Mouse (Mus musculus) left cerebral cortex, postnatal 14 days (tissue): ENCODE measurements around the gene Snorc. TPM values are rescaled to one million over a fixed set of nuclear protein-coding genes. Genes with fewer than 3 reads are reported as not detected.
"Not testable (repeated sequence)": the region's sequence is repeated elsewhere in the genome, so short reads cannot be mapped to it uniquely, and the experiment has no call there.

Experiments
- DNase-seq, 2 experiments: peaks; one replicate each; pipeline ENCODE4 v3.0.0; 2021 to 2022; ENCODE audit warnings: low spot score in 2 of 2, mixed read lengths in 1 of 2
- intact Hi-C: fragments of 180-260 bp; cut with DNase I; formaldehyde crosslinking; loops from one replicate; pipeline ENCODE4 v1.15.1; 2025
- long read RNA-seq, 2 experiments: library from polyadenylated mRNA; stranded (forward); transcript quantifications; one replicate each; pipeline ENCODE4 v2.0.0; 2021
- total RNA-seq, 2 experiments: library from RNA; stranded (reverse); gene quantifications; 2 replicates each; pipeline ENCODE4 v1.2.3; 2021

Gene Snorc
- total RNA-seq = 1 to 10 TPM in 1 of 2 experiments, under 1 TPM in 1; 0.82 to 1.1 TPM
- long read RNA-seq, experiment 1, partial matches to known transcripts = 0 of 1 reads
- long read RNA-seq, experiment 1, other reads (novel, unspliced or antisense) = 0 of 1 reads
- long read RNA-seq, experiment 2 = 0 reads

- intact Hi-C loops = not testable (repeated sequence)
- peak in 1 of 2 experiments; percentile 21 for DNase-seq
Measured at GRCm38 (mm10) chr1:87469971-87470370, at the start of gene Snorc. TSS of gene Snorc (plus strand) at chr1:87470271.

GRCm38 (mm10) chr1:87435125-87435524, 34.9 kb upstream of the Snorc start:
- intact Hi-C loops = no loop called here
- DNase-seq = no peak

- intact Hi-C loops = no loop called here
- DNase-seq = no peak
Measured at GRCm38 (mm10) chr1:87436583-87436982, 33.5 kb upstream of the Snorc start.

GRCm38 (mm10) chr1:87447183-87448104, 22.6 kb upstream of the Snorc start:
- intact Hi-C loops = loop anchor here (5.0 to 10.0 kb wide), 2 partner anchors 310 to 487 kb away; partner anchors contain the start of gene Atg16l1

GRCm38 (mm10) chr1:87449432-87449831, 20.6 kb upstream of the Snorc start:
- intact Hi-C loops = loop anchor here (5.0 to 10.0 kb wide), 2 partner anchors 308 to 485 kb away; partner anchors contain the start of gene Atg16l1
- DNase-seq = no peak

More at GRCm38 (mm10) chr1:87447183-87448104, 22.6 kb upstream of the Snorc start:
- peak; percentile 66 to 75 for DNase-seq

GRCm38 (mm10) chr1:87456425-87456824, 13.6 kb upstream of the Snorc start:
- no peak for DNase-seq
- intact Hi-C loops = no loop called here

- DNase-seq = no peak
- intact Hi-C loops = no loop called here
Measured at GRCm38 (mm10) chr1:87458045-87458444, 12.0 kb upstream of the Snorc start.

GRCm38 (mm10) chr1:87459856-87460255, 10.2 kb upstream of the Snorc start:
- intact Hi-C loops, DNase-seq: not testable (repeated sequence)

- intact Hi-C loops = no loop called here
- no peak for DNase-seq
Measured at GRCm38 (mm10) chr1:87467469-87467868, 2.6 kb upstream of the Snorc start.

GRCm38 (mm10) chr1:87468321-87468720, 1.8 kb upstream of the Snorc start:
- peak in 1 of 2 experiments; percentile 54 for DNase-seq
- intact Hi-C loops = no loop called here

- peak in 1 of 2 experiments; percentile 33 for DNase-seq
- intact Hi-C loops = no loop called here
Measured at GRCm38 (mm10) chr1:87471914-87472313, 1.8 kb downstream of the Snorc start.

- DNase-seq = no peak
Measured at GRCm38 (mm10) chr1:87472576-87472975, 2.5 kb downstream of the Snorc start.

GRCm38 (mm10) chr1:87475076-87475895, 5.2 kb downstream of the Snorc start:
- intact Hi-C loops = no loop called here
- DNase-seq = peak; percentile 73 to 90

More at GRCm38 (mm10) chr1:87472576-87472975, 2.5 kb downstream of the Snorc start:
- intact Hi-C loops = no loop called here

- DNase-seq = no peak
- intact Hi-C loops = no loop called here
Measured at GRCm38 (mm10) chr1:87482546-87482945, 12.5 kb downstream of the Snorc start.

- intact Hi-C loops = no loop called here
- peak; percentile 46 to 79 for DNase-seq
Measured at GRCm38 (mm10) chr1:87486386-87486785, 16.3 kb downstream of the Snorc start.

GRCm38 (mm10) chr1:87492285-87492684, 22.2 kb downstream of the Snorc start:
- no peak for DNase-seq
- intact Hi-C loops = no loop called here

- intact Hi-C loops = no loop called here
- DNase-seq = peak in 1 of 2 experiments; percentile 64
Measured at GRCm38 (mm10) chr1:87493542-87493941, 23.5 kb downstream of the Snorc start.

GRCm38 (mm10) chr1:87505524-87505923, 35.5 kb downstream of the Snorc start:
- intact Hi-C loops = no loop called here
- DNase-seq = no peak

- no peak for DNase-seq
- intact Hi-C loops = no loop called here
Measured at GRCm38 (mm10) chr1:87507857-87508256, 37.8 kb downstream of the Snorc start.
